Mouse (Mus musculus): ENCODE data around the gene Ago1.

Ago1 gene

DNA sequence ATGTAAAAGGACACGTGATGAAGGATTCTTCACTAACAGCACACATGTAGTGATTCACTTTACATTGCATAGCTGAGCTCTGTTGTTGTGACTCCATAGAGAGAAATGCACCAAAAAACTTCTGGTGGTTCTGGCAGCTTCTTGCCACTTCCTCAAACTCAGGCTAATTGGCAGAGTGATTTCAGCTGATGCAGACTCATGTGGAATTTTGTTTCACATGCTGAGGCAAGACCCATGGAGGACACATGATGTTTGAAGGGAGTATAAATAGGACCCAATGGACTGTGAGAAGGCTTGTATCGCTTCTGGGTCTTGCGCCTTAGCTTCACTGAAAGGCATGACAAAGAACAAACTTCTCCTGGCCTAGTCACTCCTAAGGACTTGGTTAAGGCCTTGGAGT, 55.9 kb downstream of the Ago1 start:
- DNase-seq (ENCODE audit: low read depth, low spot score): no peak

Data from A20 (cell line).